Mouse (Mus musculus) G1E (cell line): Measurements from ENCODE around the gene Olfr187. TPM values are rescaled to one million over a fixed set of nuclear protein-coding genes. Genes with fewer than 3 reads are reported as not detected.

Experiments
- ATAC-seq: 2 replicates; pipeline ENCODE4 v1.8.0; 2016; ENCODE audit warnings: mild to moderate bottlenecking; ENCODE audit not compliant: insufficient number of reproducible peaks, poor library complexity, low FRiP score, severe bottlenecking; ENCODE audit errors: extremely low read depth
- DNase-seq: peaks from one replicate; pipeline ENCODE4 v3.0.0; 2012; ENCODE audit warnings: low spot score
- H3K27me3 ChIP-seq: 2 replicates; pipeline ENCODE4 v1.6.1; 2012; ENCODE audit warnings: mild to moderate bottlenecking, low read length, inconsistent platforms; ENCODE audit not compliant: insufficient read depth
- H3K36me3 ChIP-seq: replicated peaks from 2 replicates; pipeline ENCODE3; 2012; ENCODE audit warnings: mild to moderate bottlenecking, inconsistent platforms
- H3K4me1 ChIP-seq: 2 replicates; pipeline ENCODE4 v1.6.1; 2012; ENCODE audit warnings: low read depth, low read length, inconsistent platforms, mixed read lengths; ENCODE audit not compliant: insufficient read depth
- H3K4me3 ChIP-seq: 2 replicates; pipeline ENCODE4 v1.5.1; 2012; ENCODE audit warnings: low read depth, mild to moderate bottlenecking, inconsistent platforms, low read length, moderate library complexity, mixed read lengths
- H3K9me3 ChIP-seq: replicated peaks from 2 replicates; pipeline ENCODE4 v1.6.1; 2012; ENCODE audit warnings: inconsistent platforms
- CTCF ChIP-seq: IDR thresholded peaks from 2 replicates; pipeline ENCODE4 v1.5.1; 2012; ENCODE audit warnings: low read depth, low read length, inconsistent platforms, mixed read lengths
- GATA1 ChIP-seq: IDR thresholded peaks from 2 replicates; pipeline ENCODE4 v1.6.1; 2012; ENCODE audit warnings: borderline replicate concordance, low read length, inconsistent platforms, mixed read lengths
- GATA2 ChIP-seq: IDR thresholded peaks from 2 replicates; pipeline ENCODE4 v1.6.1; 2012; ENCODE audit warnings: low read depth, low read length, inconsistent platforms, borderline replicate concordance
- POLR2AphosphoS5 ChIP-seq: IDR thresholded peaks from 2 replicates; pipeline ENCODE4 v1.6.1; 2012; ENCODE audit warnings: low read depth, low read length, inconsistent platforms; ENCODE audit not compliant: insufficient replicate concordance
- TAL1 ChIP-seq: conservative IDR thresholded peaks from 2 replicates; pipeline ENCODE4 v1.6.1; 2012; ENCODE audit warnings: low read depth, low read length, inconsistent platforms, mixed read lengths
- polyA plus RNA-seq: library from polyadenylated mRNA; stranded (reverse); fragments of >175 nt; gene quantifications from 2 replicates; pipeline ENCODE4 v1.2.3, GENCODE M21; 2012
- total RNA-seq, 2 experiments: library from RNA; stranded (forward) in 1 of 2; stranded (reverse) in 1 of 2; fragments of 200-1000 nt in 1 of 2; fragments of >200 nt in 1 of 2; fragmentation: Nextera tagmentation in 1 of 2; gene quantifications; 2 replicates each; pipeline ENCODE4 v1.2.3; 2014 to 2017

The Olfr187 gene
- total and polyA plus RNA-seq, 3 experiments, result not detected

DNA sequence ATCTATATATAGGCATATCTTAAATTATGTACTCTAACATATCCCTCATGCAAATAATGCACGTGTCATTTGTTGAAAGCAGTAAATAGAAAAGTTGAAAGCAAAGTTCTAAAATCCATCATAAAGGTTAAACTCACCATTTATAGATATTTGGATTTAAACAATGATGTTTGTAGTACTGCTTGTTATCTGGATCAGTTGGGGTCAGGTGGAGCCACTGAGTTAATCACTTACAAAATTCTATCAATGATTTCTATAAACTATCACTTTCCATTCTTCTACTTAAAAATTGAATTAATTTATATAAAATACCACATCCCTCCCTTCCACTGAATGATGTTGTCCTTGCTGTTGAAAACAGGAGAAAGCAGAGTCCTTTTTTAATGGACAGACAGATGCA, 9.3 kb upstream of the Olfr187 start:
- Histone ChIP-seq H3K27me3 (no peaks in the 10 kb centered on the region), H3K4me3 (no peak overlapping the region), H3K36me3 (no peaks in the 10 kb centered on the region), H3K4me1 (peaks cover 7% of the 10 kb centered on the region), H3K9me3 (no peaks in the 10 kb centered on the region)
- TF ChIP-seq GATA2 (no peak), CTCF (no peak), GATA1 (no peak), POLR2AphosphoS5 (no peak), TAL1 (no peak)
- ATAC-seq (no peak), DNase-seq (no peak)

- TF ChIP-seq CTCF, result no peak
- no peak for TF ChIP-seq GATA1
- TF ChIP-seq POLR2AphosphoS5, result no peak
- no peak for TF ChIP-seq GATA2
- no peak for TF ChIP-seq TAL1
- Histone ChIP-seq H3K27me3 (no peaks in the 10 kb centered on the region), H3K4me1 (peaks cover 7% of the 10 kb centered on the region), H3K4me3 (no peak overlapping the region), H3K36me3 (no peaks in the 10 kb centered on the region), H3K9me3 (no peaks in the 10 kb centered on the region)
- ATAC-seq (no peak), DNase-seq (no peak)
These were observed 8.0 kb upstream of the Olfr187 start for GRCm38 (mm10) chr16:59047579-59047978.

DNA sequence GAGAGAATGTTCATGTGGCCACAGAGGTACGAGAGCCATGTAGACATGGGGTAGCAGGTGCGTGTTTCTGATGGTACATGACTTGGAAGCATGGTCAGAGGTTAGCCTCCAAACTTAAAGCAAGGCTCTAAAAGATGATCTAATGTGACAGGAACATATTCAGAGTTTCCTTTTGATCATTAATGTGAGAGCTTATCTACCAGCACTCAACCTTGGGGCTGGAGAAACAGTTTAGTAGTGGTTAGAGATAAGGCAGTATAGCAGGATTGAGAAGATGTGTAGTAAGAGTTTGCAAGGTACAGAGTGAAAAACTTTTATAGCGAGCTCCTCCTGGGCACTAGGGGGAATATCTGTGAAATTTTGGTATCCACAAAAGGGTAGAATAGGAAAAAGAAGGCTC, 6.3 kb upstream of the Olfr187 start:
- ATAC-seq (peak; percentile 49), DNase-seq (no peak)
- Histone ChIP-seq H3K4me3 (no peak overlapping the region), H3K36me3 (no peaks in the 10 kb centered on the region), H3K27me3 (no peaks in the 10 kb centered on the region), H3K4me1 (peaks cover 7% of the 10 kb centered on the region), H3K9me3 (no peaks in the 10 kb centered on the region)
- TF ChIP-seq CTCF (no peak), TAL1 (no peak), GATA2 (no peak), GATA1 (no peak), POLR2AphosphoS5 (no peak)

GRCm38 (mm10) chr16:59030191-59030590, 9.4 kb downstream of the Olfr187 start, which contains the start of gene Olfr186:
TSS of gene Olfr186 (minus strand) at chr16:59030291.
- Histone ChIP-seq H3K36me3 (peaks cover 3% of the 10 kb centered on the region), H3K27me3 (no peaks in the 10 kb centered on the region), H3K4me1 (no peaks in the 10 kb centered on the region), H3K9me3 (no peaks in the 10 kb centered on the region), H3K4me3 (no peak within 1 kb of the TSS)
- no peak for DNase-seq
- ATAC-seq, result no peak
- TF ChIP-seq GATA1 (no peak), CTCF (no peak), POLR2AphosphoS5 (no peak), TAL1 (no peak), GATA2 (no peak)

GRCm38 (mm10) chr16:59013357-59014018, 26.1 kb downstream of the Olfr187 start:
- no peak for DNase-seq
- ATAC-seq, result no peak
- TF ChIP-seq CTCF (no peak), POLR2AphosphoS5 (no peak), TAL1 (no peak), GATA2 (no peak), GATA1 (no peak)

DNA sequence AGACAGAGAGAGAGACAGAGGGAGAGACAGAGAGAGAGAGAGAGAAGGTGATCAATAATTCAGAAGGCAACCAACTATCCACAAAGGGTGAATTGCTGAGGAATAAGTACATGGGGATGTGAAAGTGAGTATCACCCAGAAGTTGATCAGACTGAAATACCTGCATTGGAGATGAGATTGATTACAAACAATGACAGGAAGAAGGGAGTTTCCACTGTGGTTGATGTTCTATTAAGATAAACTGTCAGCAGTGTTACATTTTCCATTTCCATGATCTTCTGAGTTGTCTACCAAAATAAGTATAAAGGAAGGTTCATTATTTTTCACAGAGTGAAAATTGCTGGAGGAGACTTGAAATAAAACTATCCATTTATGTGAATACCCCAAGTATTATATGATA, 32.4 kb downstream of the Olfr187 start:
- DNase-seq (no peak), ATAC-seq (no peak)

More at GRCm38 (mm10) chr16:59013357-59014018, 26.1 kb downstream of the Olfr187 start:
- no peaks in the 10 kb centered on the region for H3K4me1 ChIP-seq
- no peaks in the 10 kb centered on the region for H3K36me3 ChIP-seq
- H3K9me3 ChIP-seq, result no peaks in the 10 kb centered on the region
- no peak overlapping the region for H3K4me3 ChIP-seq
- H3K27me3 ChIP-seq, result no peaks in the 10 kb centered on the region

More for the DNA sequence above, 32.4 kb downstream of the Olfr187 start:
- Histone ChIP-seq H3K4me3 (no peak overlapping the region), H3K4me1 (0 out of 2 replicates have a peak, but pooled peaks cover 3% of the 10 kb centered on the region), H3K36me3 (no peaks in the 10 kb centered on the region), H3K27me3 (no peaks in the 10 kb centered on the region), H3K9me3 (no peaks in the 10 kb centered on the region)
- TF ChIP-seq GATA2 (no peak), TAL1 (no peak), POLR2AphosphoS5 (no peak), GATA1 (no peak), CTCF (no peak)
